Mouse (Mus musculus) natural killer cell, adult 2 months (primary cell): Measurements from ENCODE around the gene Elp1.

Experiments used
- DNase-seq, 2 experiments: peaks; one replicate each; pipeline ENCODE4 v3.0.0; 2022; ENCODE audit warnings: low spot score in 2 of 2

Gene Elp1

GRCm38 (mm10) chr4:56702234-56702633 is 99.9 kb downstream of the Elp1 start:
- no peak for DNase-seq
